Mouse (Mus musculus) telencephalon, adult 2 months (tissue): ENCODE measurements at regions not wholly inside any gene's neighbourhood (a gene's known extent, or its start where the extent isn't known, plus 50 kb on each side); places are given as distances from the start of the nearest gene placed in this dataset.

Experiments used
- DNase-seq: peaks from one replicate; pipeline ENCODE4 v3.0.0-alpha.2; 2011; ENCODE audit warnings: low read depth, low spot score

GRCm38 (mm10) chr1:187413881-187414280 lies 194.7 kb upstream of the Esrrg start:
- no peak for DNase-seq

GRCm38 (mm10) chr1:187418186-187419140 lies 190.1 kb upstream of the Esrrg start:
- DNase-seq, result no peak

GRCm38 (mm10) chr1:187428536-187429215 lies 179.9 kb upstream of the Esrrg start:
- DNase-seq, result no peak

GRCm38 (mm10) chr1:187433716-187434634 lies 174.6 kb upstream of the Esrrg start:
- DNase-seq, result no peak

GRCm38 (mm10) chr1:187439170-187439914 lies 169.2 kb upstream of the Esrrg start:
- DNase-seq, result no peak

GRCm38 (mm10) chr1:187441668-187442193 lies 166.9 kb upstream of the Esrrg start:
- no peak for DNase-seq

GRCm38 (mm10) chr1:187446511-187446910 lies 162.1 kb upstream of the Esrrg start:
- no peak for DNase-seq

- DNase-seq, result peak; percentile 33
Measured at GRCm38 (mm10) chr1:187448173-187448572, 160.4 kb upstream of the Esrrg start.

- DNase-seq, result no peak
Measured at GRCm38 (mm10) chr1:187450106-187450505, 158.5 kb upstream of the Esrrg start.

- DNase-seq, result no peak
Measured at GRCm38 (mm10) chr1:187452189-187452588, 156.4 kb upstream of the Esrrg start.

- no peak for DNase-seq
Measured at GRCm38 (mm10) chr1:187454431-187454830, 154.2 kb upstream of the Esrrg start.

- no peak for DNase-seq
Measured at GRCm38 (mm10) chr1:187484821-187485220, 123.8 kb upstream of the Esrrg start.

- DNase-seq, result no peak
Measured at GRCm38 (mm10) chr1:187487948-187488690, 120.5 kb upstream of the Esrrg start.

GRCm38 (mm10) chr1:187489452-187489851 lies 119.1 kb upstream of the Esrrg start:
- peak; percentile 55 for DNase-seq

- no peak for DNase-seq
Measured at GRCm38 (mm10) chr1:187505368-187505767, 103.2 kb upstream of the Esrrg start.

- no peak for DNase-seq
Measured at GRCm38 (mm10) chr1:187507217-187507616, 101.4 kb upstream of the Esrrg start.

- no peak for DNase-seq
Measured at GRCm38 (mm10) chr1:187531349-187531922, 77.2 kb upstream of the Esrrg start.

- no peak for DNase-seq
Measured at GRCm38 (mm10) chr1:187536263-187536662, 72.3 kb upstream of the Esrrg start.

- no peak for DNase-seq
Measured at GRCm38 (mm10) chr1:187556718-187557117, 51.9 kb upstream of the Esrrg start.
